Mouse (Mus musculus) heart, embryonic 16.5 days (tissue): ENCODE measurements around the gene Nfix. TPM values are rescaled to one million over a fixed set of nuclear protein-coding genes. Genes with fewer than 3 reads are reported as not detected.
A peak's percentile ranks its signal among the peaks of the same experiment; 100 is the strongest.

Source experiments
- ATAC-seq: fragments of 200-750 bp; cut with Nextera tagmentation; replicated peaks from 2 replicates; pipeline ENCODE4 v1.8.0; 2017; ENCODE audit warnings: moderate number of reproducible peaks; ENCODE audit not compliant: insufficient read depth, low FRiP score; ENCODE audit errors: extremely low read depth
- H3K27ac ChIP-seq: fragments of 300-500 bp; sonication (generic); 2 replicates; pipeline ENCODE4 v1.5.1; 2014; ENCODE audit warnings: mild to moderate bottlenecking, low read length, control low read depth, moderate library complexity
- H3K27me3 ChIP-seq: fragments of 300-500 bp; sonication (generic); 2 replicates; pipeline ENCODE4 v1.6.1; 2014; ENCODE audit warnings: low read length, mixed read lengths; ENCODE audit not compliant: control insufficient read depth, insufficient read depth
- H3K36me3 ChIP-seq: fragments of 300-500 bp; sonication (generic); 2 replicates; pipeline ENCODE4 v1.6.1; 2014; ENCODE audit not compliant: control insufficient read depth, insufficient read depth
- H3K4me1 ChIP-seq: fragments of 300-500 bp; sonication (generic); 2 replicates; pipeline ENCODE4 v1.6.1; 2014; ENCODE audit warnings: low read length, mixed read lengths; ENCODE audit not compliant: control insufficient read depth, insufficient read depth
- H3K4me2 ChIP-seq: fragments of 300-500 bp; sonication (generic); 2 replicates; pipeline ENCODE4 v1.6.1; 2014; ENCODE audit warnings: low read depth, mild to moderate bottlenecking, control low read depth, low read length
- H3K4me3 ChIP-seq: fragments of 300-500 bp; sonication (generic); 2 replicates; pipeline ENCODE4 v1.5.1; 2014; ENCODE audit warnings: mild to moderate bottlenecking, control low read depth, low read length
- H3K9ac ChIP-seq: fragments of 300-500 bp; sonication (generic); 2 replicates; pipeline ENCODE4 v1.6.1; 2014; ENCODE audit warnings: low read length, control low read depth
- H3K9me3 ChIP-seq: fragments of 300-500 bp; sonication (generic); replicated peaks from 2 replicates; pipeline ENCODE4 v1.6.1; 2016; ENCODE audit warnings: low read length; ENCODE audit not compliant: control insufficient read depth
- WGBS: fragments of 180-500 bp; shearing (Covaris S2); extraction: QIAGEN DNeasy Blood & Tissue Kit; methylation state at CpG from one replicate; pipeline ENCODE4 v1.1.7; 2014; 5-methylcytosine and 5-hydroxymethylcytosine counted together
- polyA plus RNA-seq: library from polyadenylated mRNA; unstranded; fragments of >200 nt; fragmentation: Nextera tagmentation; extraction: Ambion mirVana; gene quantifications from 2 replicates; pipeline ENCODE4 v1.2.1, GENCODE M21; 2015

Gene Nfix
- polyA plus RNA-seq, 1 experiment from 2014 or later, result 12.7 TPM

GRCm38 (mm10) chr8:84816117-84816516, 16.0 kb upstream of the Nfix start:
- Histone ChIP-seq H3K27me3 (peaks cover 6% of the 10 kb centered on the region; the same call in 1 of the 2 replicates), H3K36me3 (no peaks in the 10 kb centered on the region), H3K9me3 (no peaks in the 10 kb centered on the region), H3K4me3 (no peak overlapping the region), H3K9ac (no peak overlapping the region), H3K4me2 (no peak overlapping the region), H3K27ac (no peak overlapping the region), H3K4me1 (peaks cover 14% of the 10 kb centered on the region)
- WGBS, result 69% methylated on average over 17 of the region's 17 CpGs
- no peak for ATAC-seq

GRCm38 (mm10) chr8:84815547-84815946, 15.4 kb upstream of the Nfix start:
- Histone ChIP-seq H3K27ac (no peak overlapping the region), H3K9ac (no peak overlapping the region), H3K27me3 (peaks cover 6% of the 10 kb centered on the region; the same call in 1 of the 2 replicates), H3K4me1 (peaks cover 16% of the 10 kb centered on the region), H3K4me3 (no peak overlapping the region), H3K4me2 (no peak overlapping the region), H3K9me3 (no peaks in the 10 kb centered on the region), H3K36me3 (no peaks in the 10 kb centered on the region)
- ATAC-seq, result peak; percentile 63; the same call in 1 of the 2 replicates
- 12% methylated on average over 9 of the region's 9 CpGs for WGBS

GRCm38 (mm10) chr8:84814555-84815441, 14.7 kb upstream of the Nfix start:
- 40% methylated on average over 19 of the region's 19 CpGs for WGBS

GRCm38 (mm10) chr8:84814240-84814554, 14.1 kb upstream of the Nfix start:
- Histone ChIP-seq H3K36me3 (no peaks in the 10 kb centered on the region), H3K4me2 (no peak overlapping the region), H3K9me3 (no peaks in the 10 kb centered on the region), H3K4me1 (peaks cover 16% of the 10 kb centered on the region), H3K27ac (no peak overlapping the region), H3K27me3 (peaks cover 6% of the 10 kb centered on the region; the same call in 1 of the 2 replicates), H3K4me3 (no peak overlapping the region), H3K9ac (no peak overlapping the region)
- WGBS, result 79% methylated on average over 11 of the region's 11 CpGs
- no peak for ATAC-seq

More at GRCm38 (mm10) chr8:84814555-84815441, 14.7 kb upstream of the Nfix start:
- H3K27me3 ChIP-seq, result peaks cover 6% of the 10 kb centered on the region; the same call in 1 of the 2 replicates
- no peak overlapping the region for H3K27ac ChIP-seq
- no peaks in the 10 kb centered on the region for H3K9me3 ChIP-seq
- peaks cover 16% of the 10 kb centered on the region for H3K4me1 ChIP-seq
- no peak overlapping the region for H3K4me3 ChIP-seq
- H3K36me3 ChIP-seq, result no peaks in the 10 kb centered on the region
- H3K4me2 ChIP-seq, result no peak overlapping the region
- peak overlapping the region; percentile 22; the same call in 1 of the 2 replicates for H3K9ac ChIP-seq
- ATAC-seq, result no peak

- no peak for ATAC-seq
- Histone ChIP-seq H3K4me1 (peaks cover 16% of the 10 kb centered on the region), H3K36me3 (no peaks in the 10 kb centered on the region), H3K4me2 (no peak overlapping the region), H3K4me3 (no peak overlapping the region), H3K9me3 (no peaks in the 10 kb centered on the region), H3K9ac (no peak overlapping the region), H3K27me3 (peaks cover 6% of the 10 kb centered on the region; the same call in 1 of the 2 replicates), H3K27ac (no peak overlapping the region)
- WGBS, result 54% methylated on average over 3 of the region's 3 CpGs
Measured at GRCm38 (mm10) chr8:84813830-84814229, 13.7 kb upstream of the Nfix start.

GRCm38 (mm10) chr8:84813059-84813458, 12.9 kb upstream of the Nfix start:
- WGBS, result under 1% methylated on average over 5 of the region's 5 CpGs
- Histone ChIP-seq H3K27ac (no peak overlapping the region), H3K4me1 (peaks cover 16% of the 10 kb centered on the region), H3K27me3 (peaks cover 6% of the 10 kb centered on the region; the same call in 1 of the 2 replicates), H3K9ac (no peak overlapping the region), H3K9me3 (no peaks in the 10 kb centered on the region), H3K4me2 (no peak overlapping the region), H3K4me3 (no peak overlapping the region), H3K36me3 (no peaks in the 10 kb centered on the region)
- no peak for ATAC-seq

- Histone ChIP-seq H3K9ac (peak overlapping the region; percentile 23; the same call in 1 of the 2 replicates), H3K9me3 (no peaks in the 10 kb centered on the region), H3K27ac (no peak overlapping the region), H3K27me3 (peaks cover 6% of the 10 kb centered on the region; the same call in 1 of the 2 replicates), H3K4me2 (peak overlapping the region; percentile 67), H3K4me3 (peak overlapping the region; percentile 44), H3K36me3 (no peaks in the 10 kb centered on the region), H3K4me1 (peaks cover 16% of the 10 kb centered on the region)
- 33% methylated on average over 10 of the region's 10 CpGs for WGBS
- no peak for ATAC-seq
Measured at GRCm38 (mm10) chr8:84811303-84811702, 11.2 kb upstream of the Nfix start.

GRCm38 (mm10) chr8:84810896-84811295, 10.8 kb upstream of the Nfix start:
- H3K27me3 ChIP-seq, result peaks cover 6% of the 10 kb centered on the region; the same call in 1 of the 2 replicates
- peak overlapping the region; percentile 44 for H3K4me3 ChIP-seq
- peak; percentile 57 for ATAC-seq
- H3K4me2 ChIP-seq, result peak overlapping the region; percentile 67
- no peak overlapping the region for H3K27ac ChIP-seq
- H3K4me1 ChIP-seq, result peaks cover 16% of the 10 kb centered on the region
- peak overlapping the region; percentile 23; the same call in 1 of the 2 replicates for H3K9ac ChIP-seq
- 1% methylated on average over 32 of the region's 32 CpGs for WGBS
- no peaks in the 10 kb centered on the region for H3K36me3 ChIP-seq
- H3K9me3 ChIP-seq, result peaks cover 3% of the 10 kb centered on the region; the same call in 1 of the 2 replicates

GRCm38 (mm10) chr8:84809941-84810280, 9.8 kb upstream of the Nfix start:
- Histone ChIP-seq H3K27ac (no peak overlapping the region), H3K4me3 (no peak overlapping the region), H3K9ac (no peak overlapping the region), H3K9me3 (peaks cover 3% of the 10 kb centered on the region; the same call in 1 of the 2 replicates), H3K4me1 (peaks cover 12% of the 10 kb centered on the region), H3K4me2 (no peak overlapping the region), H3K27me3 (peaks cover 6% of the 10 kb centered on the region; the same call in 1 of the 2 replicates), H3K36me3 (no peaks in the 10 kb centered on the region)
- WGBS, result 83% methylated on average over 5 of the region's 5 CpGs
- no peak for ATAC-seq
